Mouse (Mus musculus): Measurements from ENCODE around the gene Fam196a.

DNA sequence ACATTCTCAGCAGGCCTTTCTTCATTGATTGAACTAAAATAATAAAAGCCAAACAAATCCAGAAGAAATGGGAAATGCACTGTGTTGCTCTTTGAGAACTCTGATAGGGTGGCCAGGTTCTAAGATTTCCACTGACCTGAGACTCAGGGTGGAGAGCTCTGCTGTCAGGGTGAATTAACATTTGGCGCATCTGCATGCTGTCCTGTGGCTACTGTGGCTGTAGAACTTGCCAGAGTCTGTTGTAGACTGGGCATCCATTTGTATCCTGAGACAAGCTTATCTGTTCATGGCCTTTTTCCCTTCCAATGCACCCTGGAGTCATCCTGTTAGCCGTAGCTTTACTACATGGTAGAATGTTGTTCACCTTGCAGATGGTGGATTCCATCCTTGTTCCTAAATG, 98.2 kb downstream of the Fam196a start:
- TF ChIP-seq CTCF (IDR thresholded peaks at IDR 0.05; ENCODE audit: low read depth, low read length): no peak
- no peak for TF ChIP-seq POLR2A (IDR thresholded peaks at IDR 0.05; ENCODE audit: extremely low read depth, insufficient read depth, low read length)

All from liver, adult 2 months (tissue).